Mouse (Mus musculus) lung, postnatal 0 days (tissue): Measurements from ENCODE around the gene Sfmbt1.

Source experiments
- CTCF ChIP-seq: IDR thresholded peaks from 2 replicates; pipeline ENCODE4 v1.5.1; 2016; ENCODE audit warnings: antibody characterized with exemption, mild to moderate bottlenecking
- EP300 ChIP-seq: IDR thresholded peaks from 2 replicates; pipeline ENCODE4 v1.6.1; 2016; ENCODE audit warnings: antibody characterized with exemption, mild to moderate bottlenecking, control low read depth

- TF ChIP-seq CTCF, result no peak
- TF ChIP-seq EP300, result no peak
These were observed 48.4 kb downstream of the Sfmbt1 start for GRCm38 (mm10) chr14:30762904-30763568.
